Comparison of ENCODE assay signal across 7 mouse cellular contexts in genomic region chr12:84771981-84772520, GRCm38 (mm10). TPM values are rescaled to one million over a fixed set of nuclear protein-coding genes. Genes with fewer than 3 reads are reported as not detected.
DNase-seq lines count a peak whose midpoint lies in the region; ATAC-seq and TF ChIP-seq lines count a peak whose summit lies in the region.

No protein-coding gene starts in this region.

- peak overlapping the region; percentile 75 for H3K9ac ChIP-seq in lung, embryonic 15.5 days
- peak overlapping the region; percentile 79 for H3K9ac ChIP-seq in embryonic facial prominence, embryonic 11.5 days (replicated peaks; ENCODE audit: low read length)
- peak overlapping the region; percentile 75 for H3K9ac ChIP-seq in limb, embryonic 12.5 days (replicated peaks)

- TF ChIP-seq POLR2A in small intestine, adult 2 months (IDR thresholded peaks at IDR 0.05; ENCODE audit: low read depth, low read length), result no peak

- peak overlapping the region; percentile 96 for H3K27ac ChIP-seq in lung, embryonic 15.5 days
- peak overlapping the region; percentile 86 for H3K27ac ChIP-seq in embryonic facial prominence, embryonic 11.5 days (replicated peaks; ENCODE audit: low read depth, low read length)
- H3K27ac ChIP-seq in limb, embryonic 12.5 days, result peak overlapping the region; percentile 96
- peak overlapping the region; percentile 90; the same call in 1 of the 2 replicates for H3K27ac ChIP-seq in small intestine, adult 2 months (ENCODE audit: insufficient read depth, low read depth, low read length)

- H3K4me3 ChIP-seq in lung, embryonic 15.5 days, result peak overlapping the region; percentile 63
- H3K4me3 ChIP-seq in embryonic facial prominence, embryonic 11.5 days (ENCODE audit: low read depth, low read length), result peak overlapping the region; percentile 57
- H3K4me3 ChIP-seq in limb, embryonic 12.5 days (replicated peaks), result peak overlapping the region; percentile 71
- peak overlapping the region; percentile 85 for H3K4me3 ChIP-seq in small intestine, adult 2 months (ENCODE audit: low read depth, low read length)

- H3K36me3 ChIP-seq in lung, embryonic 15.5 days, result no peaks in the 10 kb centered on the region
- H3K36me3 ChIP-seq in embryonic facial prominence, embryonic 11.5 days (replicated peaks; ENCODE audit: control insufficient read depth, insufficient read depth, low read depth, low read length), result no peaks in the 10 kb centered on the region
- peaks cover 39% of the 10 kb centered on the region; the same call in 1 of the 2 replicates for H3K36me3 ChIP-seq in limb, embryonic 12.5 days
- peaks cover 2% of the 10 kb centered on the region; the same call in 1 of the 2 replicates for H3K36me3 ChIP-seq in small intestine, adult 2 months (ENCODE audit: control insufficient read depth, insufficient read depth, low read length)

- H3K9me3 ChIP-seq in lung, embryonic 15.5 days, result no peaks in the 10 kb centered on the region
- H3K9me3 ChIP-seq in embryonic facial prominence, embryonic 11.5 days (replicated peaks; ENCODE audit: control insufficient read depth, low read length), result no peaks in the 10 kb centered on the region
- H3K9me3 ChIP-seq in limb, embryonic 12.5 days, result no peaks in the 10 kb centered on the region

- no peak for ATAC-seq in lung, embryonic 15.5 days (ENCODE audit: borderline replicate concordance, extremely low read depth, low FRiP score, low TSS enrichment)
- ATAC-seq in embryonic facial prominence, embryonic 11.5 days (replicated peaks; ENCODE audit: insufficient number of reproducible peaks, low FRiP score, low TSS enrichment, low read depth), result no peak
- ATAC-seq in limb, embryonic 12.5 days (ENCODE audit: insufficient number of reproducible peaks, insufficient read depth, low FRiP score, low TSS enrichment, low read depth), result no peak

- WGBS in lung, embryonic 15.5 days, result 1% methylated on average over 10 of the region's 10 CpGs
- WGBS in embryonic facial prominence, embryonic 11.5 days, result 3% methylated on average over 10 of the region's 10 CpGs
- WGBS in limb, embryonic 12.5 days, result 4% methylated on average over 10 of the region's 10 CpGs
- WGBS in small intestine, adult 2 months, result 2% methylated on average over 10 of the region's 10 CpGs

- peaks cover 59% of the 10 kb centered on the region for H3K4me1 ChIP-seq in lung, embryonic 15.5 days
- H3K4me1 ChIP-seq in embryonic facial prominence, embryonic 11.5 days (ENCODE audit: control insufficient read depth, insufficient read depth, low read length), result no peaks in the 10 kb centered on the region; the same call in 1 of the 2 replicates
- H3K4me1 ChIP-seq in limb, embryonic 12.5 days (replicated peaks), result peaks cover 30% of the 10 kb centered on the region
- H3K4me1 ChIP-seq in small intestine, adult 2 months (ENCODE audit: control insufficient read depth, insufficient read depth, insufficient read length, low read length), result peaks cover 10% of the 10 kb centered on the region; the same call in 1 of the 2 replicates

- no peak for DNase-seq in lung, postnatal 4 days
- peak; percentile 63 for DNase-seq in embryonic facial prominence, embryonic 11.5 days (ENCODE audit: low spot score)
- no peak for DNase-seq in thymus, postnatal 10 days (ENCODE audit: low spot score in 2 of 2)
- no peak for DNase-seq in urinary bladder, adult 18-20 months (ENCODE audit: low spot score in 2 of 2)

- TF ChIP-seq CTCF in small intestine, adult 2 months (IDR thresholded peaks at IDR 0.05; ENCODE audit: extremely low read depth, insufficient read length, insufficient replicate concordance, low read depth, low read length), result no peak

- H3K27me3 ChIP-seq in lung, embryonic 15.5 days, result no peaks in the 10 kb centered on the region
- H3K27me3 ChIP-seq in embryonic facial prominence, embryonic 11.5 days (ENCODE audit: control insufficient read depth, insufficient read depth, low read length), result no peaks in the 10 kb centered on the region
- H3K27me3 ChIP-seq in limb, embryonic 12.5 days, result no peaks in the 10 kb centered on the region
- no peaks in the 10 kb centered on the region for H3K27me3 ChIP-seq in small intestine, adult 2 months (ENCODE audit: control insufficient read depth, insufficient read depth, low read length)

- peak overlapping the region; percentile 56 for H3K4me2 ChIP-seq in lung, embryonic 15.5 days
- H3K4me2 ChIP-seq in embryonic facial prominence, embryonic 11.5 days (ENCODE audit: low read depth, low read length), result peak overlapping the region; percentile 61
- H3K4me2 ChIP-seq in limb, embryonic 12.5 days, result peak overlapping the region; percentile 78

RNA-seq across cellular contexts. Expression of gene Npc2, which starts 0.9 kb away (rescaled TPM):
- 150 and 162 TPM in 2 replicates for polyA plus RNA-seq in lung, embryonic 15.5 days (2015; fragmentation: Nextera tagmentation; extraction: Ambion mirVana)
- polyA plus RNA-seq in embryonic facial prominence, embryonic 11.5 days (2014; fragmentation: Nextera tagmentation; extraction: Ambion mirVana), result 72.6 and 73.9 TPM in 2 replicates
- 67.1 and 67.4 TPM in 2 replicates for polyA plus RNA-seq in limb, embryonic 12.5 days (2016; fragmentation: Nextera tagmentation; extraction: Ambion mirVana)
- polyA plus RNA-seq in small intestine, adult 2 months (2012; rRNA removed), result 32.5 and 89.0 TPM in 2 replicates

RNA-seq across cellular contexts. Expression of gene Isca2, which starts 1.0 kb away (rescaled TPM):
- polyA plus RNA-seq in lung, embryonic 15.5 days (2015; fragmentation: Nextera tagmentation; extraction: Ambion mirVana), result 130 and 136 TPM in 2 replicates
- polyA plus RNA-seq in embryonic facial prominence, embryonic 11.5 days (2014; fragmentation: Nextera tagmentation; extraction: Ambion mirVana), result 128 and 136 TPM in 2 replicates
- polyA plus RNA-seq in limb, embryonic 12.5 days (2016; fragmentation: Nextera tagmentation; extraction: Ambion mirVana), result 145 and 148 TPM in 2 replicates
- 16.2 and 19.9 TPM in 2 replicates for polyA plus RNA-seq in small intestine, adult 2 months (2012; rRNA removed)
